Comparison of ENCODE assay signal across 7 mouse cellular contexts in genomic region chr2:165594907-165595675, GRCm38 (mm10). TPM values are rescaled to one million over a fixed set of nuclear protein-coding genes. Genes with fewer than 3 reads are reported as not detected.
DNase-seq lines count a peak whose midpoint lies in the region; ATAC-seq lines count a peak whose summit lies in the region.

Eya2 (plus strand) TSS chr2:165595032.

- H3K9me3 ChIP-seq in embryonic facial prominence, embryonic 14.5 days (ENCODE audit: control insufficient read depth, low read length) = 0 out of 2 replicates have a peak, but pooled peaks cover 6% of the 10 kb centered on the region
- H3K9me3 ChIP-seq in hindbrain, embryonic 11.5 days (ENCODE audit: control insufficient read depth, low read length) = no peaks in the 10 kb centered on the region
- H3K9me3 ChIP-seq in midbrain, embryonic 13.5 days = no peaks in the 10 kb centered on the region

- H3K27me3 ChIP-seq in embryonic facial prominence, embryonic 14.5 days (replicated peaks; ENCODE audit: control insufficient read depth, insufficient read depth, low read length) = peaks cover 18% of the 10 kb centered on the region; the same call in 1 of the 2 replicates
- H3K27me3 ChIP-seq in hindbrain, embryonic 11.5 days (ENCODE audit: control insufficient read depth, insufficient read depth, low read length) = peaks cover 9% of the 10 kb centered on the region; the same call in 1 of the 2 replicates
- H3K27me3 ChIP-seq in midbrain, embryonic 13.5 days = peaks cover 47% of the 10 kb centered on the region

- peak within 1 kb of the TSS; percentile 81 for H3K27ac ChIP-seq in embryonic facial prominence, embryonic 14.5 days (replicated peaks; ENCODE audit: low read depth, low read length)
- peak within 1 kb of the TSS; percentile 39 for H3K27ac ChIP-seq in hindbrain, embryonic 11.5 days (ENCODE audit: low read depth, low read length)
- no peak within 1 kb of the TSS for H3K27ac ChIP-seq in midbrain, embryonic 13.5 days

- peak; percentile 28 to 30 for DNase-seq in lung, adult 18-20 months
- DNase-seq in lung, postnatal 10 days = no peak
- no peak for DNase-seq in embryonic facial prominence, embryonic 14.5 days (ENCODE audit: low spot score)
- DNase-seq in hindbrain, embryonic 11.5 days (ENCODE audit: low spot score) = peak; percentile 59
- no peak for DNase-seq in cerebellum, adult 18-20 months
- DNase-seq in adrenal gland, postnatal 4 days (ENCODE audit: low spot score in 2 of 2) = no peak

- H3K4me1 ChIP-seq in embryonic facial prominence, embryonic 14.5 days (ENCODE audit: control insufficient read depth, insufficient read depth, low read length) = peaks cover 17% of the 10 kb centered on the region
- peaks cover 7% of the 10 kb centered on the region for H3K4me1 ChIP-seq in hindbrain, embryonic 11.5 days (replicated peaks; ENCODE audit: control insufficient read depth, insufficient read depth, low read length)
- peaks cover 31% of the 10 kb centered on the region for H3K4me1 ChIP-seq in midbrain, embryonic 13.5 days (replicated peaks)

- no peaks in the 10 kb centered on the region for H3K36me3 ChIP-seq in embryonic facial prominence, embryonic 14.5 days (ENCODE audit: control insufficient read depth, insufficient read depth, low read length)
- no peaks in the 10 kb centered on the region for H3K36me3 ChIP-seq in hindbrain, embryonic 11.5 days (ENCODE audit: control insufficient read depth, insufficient read depth, low read length)
- H3K36me3 ChIP-seq in midbrain, embryonic 13.5 days = no peaks in the 10 kb centered on the region

- peak within 1 kb of the TSS; percentile 81 for H3K9ac ChIP-seq in embryonic facial prominence, embryonic 14.5 days (ENCODE audit: low read depth, low read length)
- H3K9ac ChIP-seq in hindbrain, embryonic 11.5 days (ENCODE audit: low read depth, low read length) = peak within 1 kb of the TSS; percentile 78
- peak within 1 kb of the TSS; percentile 73 for H3K9ac ChIP-seq in midbrain, embryonic 13.5 days (replicated peaks)

- H3K4me3 ChIP-seq in embryonic facial prominence, embryonic 14.5 days (ENCODE audit: low read depth, low read length) = peak within 1 kb of the TSS; percentile 67
- H3K4me3 ChIP-seq in hindbrain, embryonic 11.5 days (ENCODE audit: low read depth, low read length) = peak within 1 kb of the TSS; percentile 62
- peak within 1 kb of the TSS; percentile 57 for H3K4me3 ChIP-seq in midbrain, embryonic 13.5 days (replicated peaks)

- H3K4me2 ChIP-seq in embryonic facial prominence, embryonic 14.5 days (ENCODE audit: low read depth, low read length) = peak within 1 kb of the TSS; percentile 92
- H3K4me2 ChIP-seq in hindbrain, embryonic 11.5 days (replicated peaks; ENCODE audit: low read depth, low read length) = peak within 1 kb of the TSS; percentile 98
- peak within 1 kb of the TSS; percentile 98 for H3K4me2 ChIP-seq in midbrain, embryonic 13.5 days (replicated peaks)

- ATAC-seq in embryonic facial prominence, embryonic 14.5 days (ENCODE audit: low read depth) = peak; percentile 68
- ATAC-seq in hindbrain, embryonic 11.5 days (ENCODE audit: low FRiP score) = peak; percentile 68; the same call in 1 of the 2 replicates
- ATAC-seq in midbrain, embryonic 13.5 days = no peak

- 0% methylated on average over 18 of the region's 83 CpGs for WGBS in embryonic facial prominence, embryonic 14.5 days
- under 1% methylated on average over 71 of the region's 83 CpGs for WGBS in hindbrain, embryonic 11.5 days
- WGBS in midbrain, embryonic 13.5 days = under 1% methylated on average over 55 of the region's 83 CpGs

RNA-seq across cellular contexts. Expression of gene Eya2, which starts in this region (rescaled TPM):
- polyA plus RNA-seq in embryonic facial prominence, embryonic 14.5 days (2014; fragmentation: Nextera tagmentation; extraction: Ambion mirVana) = 21.5 and 21.9 TPM in 2 replicates
- 14.8 and 21.1 TPM in 2 replicates for polyA plus RNA-seq in hindbrain, embryonic 11.5 days (2014; fragmentation: Nextera tagmentation; extraction: Ambion mirVana)
- polyA plus RNA-seq in midbrain, embryonic 13.5 days (2015; fragmentation: Nextera tagmentation; extraction: Ambion mirVana) = 4.4 TPM in 2 replicates
- total RNA-seq in adrenal gland, postnatal 4 days (2021) = 1 to 10 TPM; 4.2 to 6.1 TPM

Comparison
In these comparisons a context has a peak if more than half of its experiments do, and no peak if none do; other contexts are left out.
1. DNase-seq: peak in lung, adult 18-20 months (2 of 2) and hindbrain, embryonic 11.5 days (single experiment); none in lung, postnatal 10 days (single experiment), embryonic facial prominence, embryonic 14.5 days (single experiment), cerebellum, adult 18-20 months (0 of 2) and adrenal gland, postnatal 4 days (0 of 2).
2. Peak in every context shown above with its lines, with median percentiles within 50 percentile points of each other: H3K4me2 ChIP-seq, H3K4me3 ChIP-seq and H3K9ac ChIP-seq.